ENCODE assay signal across 8 mouse cellular contexts in genomic region chr12:54861991-54862605, GRCm38 (mm10). TPM values are rescaled to one million over a fixed set of nuclear protein-coding genes. Genes with fewer than 3 reads are reported as not detected.
A peak's percentile ranks its signal among the peaks of the same experiment; 100 is the strongest.
DNase-seq lines count a peak whose midpoint lies in the region; ATAC-seq and TF ChIP-seq lines count a peak whose summit lies in the region.

No protein-coding gene starts in this region.

- TF ChIP-seq CTCF in lung, embryonic 14.5 days (IDR thresholded peaks at IDR 0.05; ENCODE audit: low read depth): no peak

- peak; percentile 68 for ATAC-seq in embryonic facial prominence, embryonic 14.5 days (ENCODE audit: low read depth)
- no peak for ATAC-seq in heart, embryonic 14.5 days (ENCODE audit: insufficient number of reproducible peaks, insufficient read depth, low FRiP score, low read depth)
- peak; percentile 4 for ATAC-seq in lung, embryonic 14.5 days (ENCODE audit: insufficient read depth)

- H3K9me3 ChIP-seq in embryonic facial prominence, embryonic 14.5 days (ENCODE audit: control insufficient read depth, low read length): no peaks in the 10 kb centered on the region
- H3K9me3 ChIP-seq in heart, embryonic 14.5 days (ENCODE audit: control insufficient read depth, low read length): 0 out of 2 replicates have a peak, but pooled peaks cover 2% of the 10 kb centered on the region
- no peaks in the 10 kb centered on the region for H3K9me3 ChIP-seq in lung, embryonic 14.5 days (ENCODE audit: low read depth, low read length)

- H3K4me3 ChIP-seq in embryonic facial prominence, embryonic 14.5 days (ENCODE audit: low read depth, low read length): peak overlapping the region; percentile 98
- H3K4me3 ChIP-seq in heart, embryonic 14.5 days (ENCODE audit: control insufficient read depth in 1 of 2, insufficient read depth in 1 of 2, low read depth in 1 of 2, low read length in 2 of 2): peak overlapping the region; percentile 57 to 84
- H3K4me3 ChIP-seq in lung, embryonic 14.5 days (ENCODE audit: low read depth, low read length): peak overlapping the region; percentile 97

- H3K4me1 ChIP-seq in embryonic facial prominence, embryonic 14.5 days (ENCODE audit: control insufficient read depth, insufficient read depth, low read length): peaks cover 15% of the 10 kb centered on the region
- peaks cover 2 to 27% of the 10 kb centered on the region in 2 experiments; a peak in 3 of 4 replicates for H3K4me1 ChIP-seq in heart, embryonic 14.5 days (ENCODE audit: control insufficient read depth in 2 of 2, insufficient read depth in 2 of 2, low read length in 2 of 2)
- H3K4me1 ChIP-seq in lung, embryonic 14.5 days (ENCODE audit: insufficient read depth): no peaks in the 10 kb centered on the region

- peak; percentile 56 for DNase-seq in adrenal gland, adult 2 months
- no peak for DNase-seq in adrenal gland, postnatal 4 days (ENCODE audit: low spot score in 2 of 2)
- peak; percentile 23 for DNase-seq in adrenal gland, adult 8-10 months
- DNase-seq in embryonic facial prominence, embryonic 14.5 days (ENCODE audit: low spot score): peak; percentile 86
- peak; percentile 40 to 66 for DNase-seq in kidney, postnatal 36 days
- peak; percentile 77 for DNase-seq in lung, embryonic 14.5 days
- peak; percentile 63 for DNase-seq in ovary, postnatal 10 days (ENCODE audit: low spot score)

- peaks cover 32% of the 10 kb centered on the region for H3K36me3 ChIP-seq in embryonic facial prominence, embryonic 14.5 days (ENCODE audit: control insufficient read depth, insufficient read depth, low read length)
- H3K36me3 ChIP-seq in heart, embryonic 14.5 days (ENCODE audit: control insufficient read depth, insufficient read depth, low read length): peaks cover 39% of the 10 kb centered on the region
- H3K36me3 ChIP-seq in lung, embryonic 14.5 days (ENCODE audit: insufficient read depth): peaks cover 33% of the 10 kb centered on the region

- H3K27me3 ChIP-seq in embryonic facial prominence, embryonic 14.5 days (replicated peaks; ENCODE audit: control insufficient read depth, insufficient read depth, low read length): no peaks in the 10 kb centered on the region
- no peaks in the 10 kb centered on the region for H3K27me3 ChIP-seq in heart, embryonic 14.5 days (ENCODE audit: control insufficient read depth, insufficient read depth, low read length)
- H3K27me3 ChIP-seq in lung, embryonic 14.5 days (ENCODE audit: insufficient read depth, low read length): no peaks in the 10 kb centered on the region

- peak overlapping the region; percentile 78 for H3K4me2 ChIP-seq in embryonic facial prominence, embryonic 14.5 days (ENCODE audit: low read depth, low read length)
- peak overlapping the region; percentile 78 for H3K4me2 ChIP-seq in heart, embryonic 14.5 days (ENCODE audit: low read length)
- peak overlapping the region; percentile 80 for H3K4me2 ChIP-seq in lung, embryonic 14.5 days

- H3K9ac ChIP-seq in embryonic facial prominence, embryonic 14.5 days (ENCODE audit: low read depth, low read length): peak overlapping the region; percentile 98
- peak overlapping the region; percentile 98 for H3K9ac ChIP-seq in heart, embryonic 14.5 days (ENCODE audit: low read length)
- H3K9ac ChIP-seq in lung, embryonic 14.5 days: peak overlapping the region; percentile 100

- WGBS in embryonic facial prominence, embryonic 14.5 days: under 1% methylated on average over 35 of the region's 36 CpGs
- WGBS in heart, embryonic 14.5 days: under 1% methylated on average over 36 of the region's 36 CpGs
- under 1% methylated on average over 36 of the region's 36 CpGs for WGBS in lung, embryonic 14.5 days

- peak overlapping the region; percentile 99 for H3K27ac ChIP-seq in embryonic facial prominence, embryonic 14.5 days (replicated peaks; ENCODE audit: low read depth, low read length)
- peak overlapping the region; percentile 99 for H3K27ac ChIP-seq in heart, embryonic 14.5 days (replicated peaks in 1 of 2; ENCODE audit: control insufficient read depth in 1 of 2, insufficient read depth in 1 of 2, low read depth in 2 of 2, low read length in 2 of 2)
- H3K27ac ChIP-seq in lung, embryonic 14.5 days (ENCODE audit: low read depth): peak overlapping the region; percentile 99

RNA-seq across cellular contexts. Expression of gene Cfl2, which starts 0.6 kb away (rescaled TPM):
- total RNA-seq in adrenal gland, adult 2 months (2021): 100 to 1,000 TPM; 110 to 136 TPM
- polyA plus RNA-seq in adrenal gland, adult 2 months (2012; rRNA removed): 1.8 and 3.6 TPM in 2 replicates
- total RNA-seq in adrenal gland, postnatal 4 days (2021): 100 to 1,000 TPM; 172 to 180 TPM
- 100 to 1,000 TPM; 123 to 143 (median 139) TPM for total RNA-seq in adrenal gland, adult 8-10 months (2022)
- polyA plus RNA-seq in embryonic facial prominence, embryonic 14.5 days (2014; fragmentation: Nextera tagmentation; extraction: Ambion mirVana): 314 and 361 TPM in 2 replicates
- 537 and 540 TPM in 2 replicates for polyA plus RNA-seq in heart, embryonic 14.5 days (2014; fragmentation: Nextera tagmentation; extraction: Ambion mirVana)
- 180 and 196 TPM in 2 replicates for polyA plus RNA-seq in lung, embryonic 14.5 days (2014; fragmentation: Nextera tagmentation; extraction: Ambion mirVana)

Comparison
In these comparisons a context has a peak if more than half of its experiments do, and no peak if none do; other contexts are left out.
1. DNase-seq: peak in adrenal gland, adult 2 months (single experiment), adrenal gland, adult 8-10 months (single experiment), embryonic facial prominence, embryonic 14.5 days (single experiment), kidney, postnatal 36 days (2 of 2), lung, embryonic 14.5 days (single experiment) and ovary, postnatal 10 days (single experiment); none in adrenal gland, postnatal 4 days (0 of 2).
2. RNA of gene Cfl2, which starts 0.6 kb away (polyA plus RNA-seq): 537 to 540 TPM in heart, embryonic 14.5 days, 314 to 361 TPM in embryonic facial prominence, embryonic 14.5 days and 180 to 196 TPM in lung, embryonic 14.5 days; 1.8 to 3.6 TPM in adrenal gland, adult 2 months; every median in the first group is over 10 times any median in the second.
3. Peak in every context shown above with its lines, with median percentiles within 50 percentile points of each other: H3K27ac ChIP-seq, H3K4me2 ChIP-seq, H3K4me3 ChIP-seq and H3K9ac ChIP-seq.